Mouse (Mus musculus) cerebellum, postnatal 14 days (tissue): ENCODE measurements at regions not wholly inside any gene's neighbourhood (a gene's known extent, or its start where the extent isn't known, plus 50 kb on each side); places are given as distances from the start of the nearest gene placed in this dataset.
"Not testable (repeated sequence)": the region's sequence is repeated elsewhere in the genome, so short reads cannot be mapped to it uniquely, and the experiment has no call there.

Experiments
- DNase-seq, 2 experiments: peaks; one replicate each; pipeline ENCODE4 v3.0.0; 2021; ENCODE audit warnings: mixed read lengths in 2 of 2

DNA sequence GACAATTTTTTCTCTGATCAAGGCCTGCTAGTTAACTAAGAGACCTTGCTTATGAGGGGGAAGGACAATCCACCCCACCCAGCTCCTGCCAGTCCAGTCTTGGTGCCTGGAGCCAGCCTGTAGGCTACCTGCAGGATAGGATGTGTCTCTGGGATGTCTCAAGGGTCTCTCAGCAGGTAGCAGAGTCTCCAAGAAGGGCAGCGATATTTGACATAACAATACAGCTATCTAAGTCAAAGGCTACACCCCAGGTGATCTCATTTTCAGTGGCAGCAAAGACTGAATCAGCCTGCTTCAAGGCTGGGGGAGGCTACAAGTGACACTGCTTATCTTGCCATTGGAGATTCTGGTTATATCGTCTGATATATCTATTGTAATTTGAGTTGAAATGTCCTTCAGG lies 1267.5 kb downstream of the Pcdh9 start:
- DNase-seq, result no peak

DNA sequence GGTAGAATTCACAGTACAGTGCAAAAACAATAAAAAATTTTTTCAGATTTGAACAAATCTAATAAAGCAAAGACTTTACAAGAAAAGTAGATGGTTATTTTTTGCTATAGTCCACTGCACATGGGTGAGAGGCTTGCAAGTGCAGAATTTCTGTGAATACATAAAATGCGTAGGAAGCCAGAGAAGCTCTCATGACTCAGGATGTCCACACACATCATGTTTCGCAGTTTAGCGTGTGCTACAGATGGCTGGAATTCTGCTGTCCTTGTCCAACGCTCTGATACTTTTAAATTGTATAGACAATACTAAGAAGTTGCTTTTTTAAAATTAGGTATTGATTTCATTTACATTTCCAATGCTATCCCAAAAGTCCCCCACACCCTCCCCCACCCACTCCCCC lies 1274.9 kb downstream of the Pcdh9 start:
- no peak for DNase-seq

DNA sequence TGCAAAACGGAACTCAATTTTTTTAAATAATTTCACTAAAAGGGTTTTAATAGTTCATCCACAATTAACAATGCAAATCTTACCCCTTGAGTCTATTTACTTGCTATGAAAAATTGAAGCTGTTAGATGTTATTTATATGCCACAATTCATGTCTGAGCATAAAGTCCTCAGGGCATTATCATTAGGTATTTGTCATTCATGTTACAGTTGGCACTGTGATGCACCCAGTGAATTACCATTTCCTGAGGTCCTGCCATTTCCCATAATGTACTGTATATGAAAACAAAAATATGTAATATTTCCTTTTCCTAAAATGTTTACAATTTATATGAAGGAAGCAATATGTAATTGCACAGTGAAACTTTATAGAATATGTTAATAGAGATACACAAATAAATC lies 1296.8 kb downstream of the Pcdh9 start:
- DNase-seq, result no peak

DNA sequence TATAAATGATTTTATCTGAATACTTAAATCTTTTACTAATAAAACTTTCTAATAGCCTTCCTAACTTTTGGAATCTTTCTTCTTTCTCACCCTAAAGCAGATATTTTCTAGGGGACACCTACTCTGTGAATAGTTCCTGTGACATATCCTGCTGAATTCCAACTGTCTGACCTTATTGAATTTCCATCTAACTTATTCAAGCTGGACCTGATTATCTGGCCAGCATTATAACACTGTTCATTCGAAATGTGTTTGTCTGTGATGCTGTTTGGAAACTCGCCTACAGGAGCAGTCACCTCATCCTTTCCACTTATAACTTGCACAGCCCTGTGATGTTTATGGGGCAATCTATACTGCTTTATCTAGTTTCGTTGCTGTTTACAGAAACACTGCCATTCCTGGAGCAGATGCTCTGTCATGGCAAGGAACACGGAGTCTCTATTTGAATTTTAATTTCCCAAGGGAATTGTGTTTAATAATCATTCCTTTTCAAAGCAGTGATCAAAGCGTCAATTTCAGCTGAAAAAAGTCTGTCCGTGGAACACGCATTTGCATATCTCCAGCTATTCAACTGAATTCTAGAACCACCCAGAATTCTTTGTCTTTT lies 1298.8 kb downstream of the Pcdh9 start:
- no peak for DNase-seq

DNA sequence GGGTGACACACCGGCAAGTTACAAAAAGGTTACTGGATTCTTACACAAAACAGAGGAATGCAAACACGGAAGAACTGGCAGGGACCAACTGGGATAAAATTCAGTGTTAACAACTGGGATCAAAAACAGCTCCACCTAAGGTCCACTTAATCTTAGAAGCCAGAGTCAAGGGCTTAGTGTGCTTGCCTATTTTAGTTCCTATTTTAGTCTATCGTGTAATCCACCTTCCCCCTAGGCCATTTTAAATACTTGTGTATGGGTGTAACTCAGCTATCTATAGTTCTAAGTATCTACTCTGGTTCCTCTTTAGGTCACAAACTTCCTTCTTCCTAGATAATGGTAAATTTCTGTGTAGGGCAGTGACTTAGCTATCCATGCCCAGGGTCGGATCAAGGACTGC lies 1302.2 kb downstream of the Pcdh9 start:
- DNase-seq, result not testable (repeated sequence)

DNA sequence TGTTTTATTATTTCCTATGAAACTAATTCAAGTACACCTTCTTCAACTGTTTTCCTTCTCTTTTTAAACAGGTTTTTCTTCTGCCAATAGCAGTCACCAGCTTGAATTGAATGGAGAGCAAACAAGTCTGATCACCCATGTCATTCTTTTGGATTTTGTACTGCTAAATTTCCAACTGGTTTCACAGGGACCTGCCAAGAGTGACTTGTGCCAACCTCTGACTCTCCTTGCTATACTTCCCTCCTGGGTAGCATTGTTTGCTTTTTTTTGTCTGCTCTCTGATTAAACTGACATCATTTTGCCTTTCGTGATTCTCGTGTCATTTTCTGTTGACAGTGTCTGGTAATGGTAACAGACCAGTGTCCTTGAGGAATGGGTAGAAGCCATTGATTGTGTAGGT lies 1323.5 kb downstream of the Pcdh9 start:
- DNase-seq, result peak; percentile 25 to 65
